Mouse (Mus musculus): ENCODE measurements around the gene Ttc3.

The Ttc3 gene

DNA sequence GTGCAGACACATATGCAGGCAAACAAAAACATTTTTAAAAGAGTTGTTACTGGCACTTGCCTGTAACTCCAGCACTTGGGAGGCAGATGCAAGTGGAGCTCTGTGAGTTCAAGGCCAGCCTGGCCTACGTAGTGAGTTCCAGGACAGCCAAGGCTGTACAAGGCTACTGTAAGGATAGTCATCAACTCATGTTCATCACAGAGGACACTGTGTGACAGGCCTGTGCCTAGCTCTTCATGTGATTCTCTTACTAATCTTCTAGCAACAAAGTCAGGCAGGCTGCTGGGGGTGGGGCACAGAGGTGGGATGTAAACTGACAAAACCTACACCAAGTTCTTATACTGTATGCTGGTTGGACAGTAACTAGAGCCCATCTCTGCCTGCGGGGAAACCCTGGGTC, 136.7 kb downstream of the Ttc3 start:
- no peak for DNase-seq (ENCODE audit: low spot score in 2 of 2)

DNA sequence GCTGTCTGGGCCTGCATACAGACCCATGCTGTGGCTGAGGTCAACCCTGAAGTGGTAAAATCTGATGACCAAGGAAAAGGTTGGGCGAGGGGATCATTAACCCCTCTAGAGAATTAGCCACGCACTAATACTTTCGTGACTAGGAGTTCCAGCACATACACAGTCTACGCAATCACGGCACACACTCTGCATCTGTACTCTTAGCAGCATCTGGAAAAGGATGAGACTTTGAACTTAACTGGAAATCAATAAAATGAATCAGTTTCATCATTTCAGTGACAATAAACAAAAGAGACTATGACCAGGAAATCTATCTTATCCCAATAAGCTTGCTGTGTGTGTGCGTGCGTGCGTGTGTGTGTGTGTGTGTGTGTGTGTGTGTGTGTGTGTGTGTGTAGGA, 138.4 kb downstream of the Ttc3 start:
- no peak for DNase-seq (ENCODE audit: low spot score in 2 of 2)

DNA sequence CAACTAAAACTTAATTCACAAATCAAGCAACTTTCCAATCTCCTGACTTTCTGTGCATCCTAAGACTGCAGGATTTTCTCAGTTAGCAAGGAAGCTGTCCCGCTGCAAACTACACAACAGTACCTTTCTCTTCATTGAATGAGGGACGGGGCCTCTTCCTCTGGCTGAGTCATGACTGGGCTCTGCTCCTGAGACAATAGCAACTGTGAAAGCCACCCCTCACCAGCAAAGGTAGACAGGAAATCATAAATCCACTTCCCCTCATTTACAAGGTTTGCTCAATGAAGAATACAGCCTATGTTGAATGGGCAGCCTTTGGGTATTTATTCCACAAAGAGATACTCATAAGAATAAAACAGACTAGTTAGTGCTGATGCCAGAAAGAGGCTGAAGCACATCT, 139.6 kb downstream of the Ttc3 start:
- no peak for DNase-seq (ENCODE audit: low spot score in 2 of 2)

DNA sequence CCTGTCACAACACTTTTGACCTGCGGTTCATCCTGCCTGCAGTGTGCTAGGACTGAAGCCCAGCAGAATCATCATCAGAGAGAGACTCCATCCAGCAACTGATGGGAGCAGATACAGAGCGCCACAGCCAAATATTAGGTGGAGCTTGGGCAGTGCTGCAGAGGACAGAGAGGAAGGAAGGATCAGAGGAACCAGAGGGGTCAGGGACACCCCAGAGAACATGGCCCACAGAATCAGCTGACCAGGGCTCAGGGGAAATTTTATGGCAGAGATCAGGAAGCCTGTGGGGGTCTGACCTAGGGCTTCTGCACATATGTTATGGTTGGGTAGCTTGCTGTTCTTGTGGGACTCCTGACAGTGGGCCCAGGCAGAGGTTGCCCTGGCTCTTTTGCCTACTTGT, 147.2 kb downstream of the Ttc3 start:
- DNase-seq (ENCODE audit: low spot score in 2 of 2), result no peak
